Mouse (Mus musculus) heart, postnatal 0 days (tissue): ENCODE results near the gene Map2k6.

Source experiments
- CTCF ChIP-seq: IDR thresholded peaks from 2 replicates; pipeline ENCODE4 v1.5.1; 2016; ENCODE audit warnings: antibody characterized with exemption, control low read depth, low read depth
- EP300 ChIP-seq: IDR thresholded peaks from 2 replicates; pipeline ENCODE4 v1.6.1; 2016; ENCODE audit warnings: antibody characterized with exemption, low read depth

GRCm38 (mm10) chr11:110367638-110368037 is 31.3 kb upstream of the Map2k6 start:
- TF ChIP-seq CTCF, result no peak
- TF ChIP-seq EP300, result no peak
